Mouse (Mus musculus) liver, postnatal 0 days (tissue): ENCODE measurements around the gene Tcf21. TPM values are rescaled to one million over a fixed set of nuclear protein-coding genes. Genes with fewer than 3 reads are reported as not detected.

Experiments used
- ATAC-seq: fragments of 200-750 bp; cut with Nextera tagmentation; 2 replicates; pipeline ENCODE4 v1.8.0; 2017; ENCODE audit warnings: mild to moderate bottlenecking, moderate library complexity
- DNase-seq: peaks from one replicate; pipeline ENCODE4 v3.0.0-alpha.2; 2016
- H3K27ac ChIP-seq: fragments of 300-500 bp; sonication (generic); 2 replicates; pipeline ENCODE4 v1.5.1; 2014; ENCODE audit warnings: antibody characterized with exemption, moderate library complexity, mild to moderate bottlenecking, low read depth
- H3K27me3 ChIP-seq: fragments of 300-500 bp; sonication (generic); 2 replicates; pipeline ENCODE4 v1.6.1; 2014; ENCODE audit warnings: low read length, control low read depth, mixed read lengths; ENCODE audit not compliant: insufficient read depth
- H3K36me3 ChIP-seq: fragments of 300-500 bp; sonication (generic); replicated peaks from 2 replicates; pipeline ENCODE4 v1.6.1; 2014; ENCODE audit warnings: mild to moderate bottlenecking, control low read depth, low read length, moderate library complexity, mixed read lengths; ENCODE audit not compliant: insufficient read depth
- H3K4me1 ChIP-seq: fragments of 300-500 bp; sonication (generic); 2 replicates; pipeline ENCODE4 v1.6.1; 2014; ENCODE audit warnings: antibody characterized with exemption, mild to moderate bottlenecking, control low read depth; ENCODE audit not compliant: insufficient read depth
- H3K4me2 ChIP-seq: fragments of 300-500 bp; sonication (generic); 2 replicates; pipeline ENCODE4 v1.6.1; 2014; ENCODE audit warnings: low read depth, mild to moderate bottlenecking, low read length, moderate library complexity, mixed read lengths
- H3K4me3 ChIP-seq: fragments of 300-500 bp; sonication (generic); 2 replicates; pipeline ENCODE4 v1.5.1; 2014; ENCODE audit warnings: low read depth, low read length
- H3K9ac ChIP-seq: fragments of 300-500 bp; sonication (generic); replicated peaks from 2 replicates; pipeline ENCODE4 v1.6.1; 2014; ENCODE audit warnings: mild to moderate bottlenecking, moderate library complexity
- H3K9me3 ChIP-seq: fragments of 300-500 bp; sonication (generic); 2 replicates; pipeline ENCODE4 v1.6.1; 2016; ENCODE audit warnings: mild to moderate bottlenecking, control low read depth, low read length, mixed read lengths
- CTCF ChIP-seq: sonication (generic); IDR thresholded peaks from 2 replicates; pipeline ENCODE4 v1.5.1; 2016; ENCODE audit warnings: antibody characterized with exemption, low read depth
- EP300 ChIP-seq: IDR thresholded peaks from 2 replicates; pipeline ENCODE4 v1.6.1; 2016; ENCODE audit warnings: antibody characterized with exemption, low read depth, mild to moderate bottlenecking
- whole genome bisulfite sequencing: fragments of 180-500 bp; shearing (Covaris S2); extraction: QIAGEN DNeasy Blood & Tissue Kit; methylation state at CpG from one replicate; pipeline ENCODE4 v1.1.7; 2014; ENCODE audit not compliant: insufficient replicate concordance; 5-methylcytosine and 5-hydroxymethylcytosine counted together
- polyA plus RNA-seq: library from polyadenylated mRNA; unstranded; fragments of >200 nt; fragmentation: Nextera tagmentation; extraction: Ambion mirVana; gene quantifications from 2 replicates; pipeline ENCODE4 v1.2.1, GENCODE M21; 2015

Tcf21 gene
- polyA plus RNA-seq, 1 experiment from 2014 or later = 12.9 TPM

DNA sequence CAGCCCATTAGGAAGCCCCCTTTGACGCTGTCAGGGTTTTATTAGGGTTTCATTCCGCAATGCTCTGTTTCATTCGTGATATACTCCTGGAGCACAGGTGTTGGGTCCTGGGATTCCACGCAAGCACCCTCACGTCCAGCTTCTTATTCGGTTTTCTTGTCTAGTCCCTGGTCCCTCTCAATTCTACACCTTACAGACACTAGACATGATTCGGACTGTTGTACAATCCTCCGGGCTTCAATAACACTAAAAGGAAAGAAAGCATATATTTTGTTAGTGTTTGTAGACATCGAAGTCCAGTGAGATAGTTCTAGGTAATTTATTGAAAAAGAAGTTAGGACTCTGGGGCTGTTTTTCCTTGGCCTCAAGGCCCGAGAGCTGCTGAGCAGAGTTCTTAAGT, 24.8 kb upstream of the Tcf21 start:
- Histone ChIP-seq H3K27me3 (peaks cover 43% of the 10 kb centered on the region), H3K9ac (no peak overlapping the region), H3K27ac (no peak overlapping the region), H3K9me3 (no peaks in the 10 kb centered on the region), H3K4me2 (no peak overlapping the region), H3K4me1 (no peaks in the 10 kb centered on the region; the same call in 1 of the 2 replicates), H3K4me3 (no peak overlapping the region), H3K36me3 (no peaks in the 10 kb centered on the region)
- DNase-seq (no peak), ATAC-seq (no peak)
- 30% methylated on average over 10 of the region's 10 CpGs for WGBS
- TF ChIP-seq CTCF (no peak), EP300 (no peak)

DNA sequence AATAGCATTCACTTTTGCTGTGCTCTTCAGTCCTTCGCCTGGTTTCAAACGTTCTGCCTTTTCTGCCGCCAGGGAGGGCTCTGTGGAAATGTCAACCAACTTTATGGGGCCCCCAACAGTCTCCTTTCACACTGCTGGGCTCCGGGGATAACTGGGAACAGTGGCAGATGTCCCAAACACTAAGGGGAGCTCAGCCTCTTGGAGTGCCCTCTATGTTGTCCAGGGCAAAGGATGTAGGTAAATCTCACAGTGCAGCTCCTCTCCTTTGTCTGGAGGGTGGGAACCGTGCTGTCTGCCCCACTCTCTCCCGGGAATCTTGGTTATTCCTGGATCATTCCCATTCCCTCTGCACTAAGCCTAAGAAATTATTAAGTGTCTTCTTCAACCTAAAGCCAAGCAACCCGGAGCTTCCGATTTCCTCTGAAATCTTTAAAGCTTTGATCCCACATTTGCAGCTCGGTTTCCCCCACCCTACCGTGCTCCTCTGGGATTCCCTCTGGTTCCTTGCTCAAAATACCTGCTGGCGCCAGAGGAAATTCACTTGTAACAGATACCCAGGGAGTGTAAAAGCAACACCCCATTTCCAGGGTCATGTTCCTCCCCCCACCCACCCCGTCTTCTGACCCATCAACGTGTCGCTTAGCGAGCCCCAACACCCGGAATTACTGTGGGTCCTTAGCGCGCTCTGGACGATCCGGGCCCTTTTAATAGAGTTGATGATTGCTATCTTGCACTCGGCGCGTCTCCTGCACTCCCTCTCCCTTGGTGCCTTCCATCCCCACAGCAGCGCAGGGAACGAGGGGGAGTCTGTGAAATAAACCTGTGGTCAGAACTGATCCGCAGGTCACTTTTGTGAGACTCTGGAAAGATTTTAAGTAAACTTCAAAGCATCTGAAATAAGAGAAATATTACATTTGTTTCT, 23.7 kb upstream of the Tcf21 start:
- DNase-seq (no peak), ATAC-seq (no peak)
- 2% methylated on average over 26 of the region's 26 CpGs for WGBS
- Histone ChIP-seq H3K4me2 (no peak overlapping the region), H3K9me3 (no peaks in the 10 kb centered on the region), H3K27ac (no peak overlapping the region), H3K4me1 (no peaks in the 10 kb centered on the region; the same call in 1 of the 2 replicates), H3K4me3 (no peak overlapping the region), H3K27me3 (peaks cover 46% of the 10 kb centered on the region), H3K36me3 (no peaks in the 10 kb centered on the region), H3K9ac (no peak overlapping the region)
- no peak for TF ChIP-seq CTCF
- TF ChIP-seq EP300 = no peak

DNA sequence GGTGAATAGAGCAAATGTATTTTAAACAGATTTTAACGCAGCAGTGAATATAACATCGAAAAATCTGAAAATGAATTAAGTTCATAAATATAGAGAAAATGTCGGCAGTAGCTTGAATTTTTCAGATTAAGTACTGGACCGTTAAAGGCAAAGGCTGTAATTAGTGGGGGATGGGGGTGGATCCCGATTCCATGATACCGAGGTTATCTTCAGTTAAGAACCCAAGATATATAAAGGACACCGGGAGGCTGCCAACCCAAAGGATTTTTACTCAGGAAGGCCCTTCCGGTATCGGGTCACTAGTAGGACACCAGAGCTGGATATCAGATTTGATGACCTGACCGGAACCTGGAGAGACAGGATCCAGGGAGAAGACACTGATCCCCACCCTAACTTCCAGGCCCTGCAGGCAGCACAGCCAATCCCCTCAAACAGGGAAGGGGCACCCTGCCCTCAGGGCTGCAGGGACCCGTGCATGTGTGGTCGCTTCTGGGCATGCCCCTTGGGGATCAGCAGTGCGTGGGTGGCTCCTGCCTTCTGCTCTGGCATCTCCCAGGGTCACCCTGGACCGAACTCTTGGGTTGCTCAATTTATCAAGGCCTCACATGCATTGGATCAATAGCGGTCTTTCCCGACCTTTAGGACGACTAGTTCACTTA, 22.9 kb upstream of the Tcf21 start:
- ATAC-seq = peak; percentile 44; the same call in 1 of the 2 replicates
- no peak overlapping the region for H3K4me3 ChIP-seq
- H3K27ac ChIP-seq = no peak overlapping the region
- H3K9ac ChIP-seq = no peak overlapping the region
- H3K9me3 ChIP-seq = no peaks in the 10 kb centered on the region
- peaks cover 46% of the 10 kb centered on the region for H3K27me3 ChIP-seq
- H3K4me1 ChIP-seq = no peaks in the 10 kb centered on the region; the same call in 1 of the 2 replicates
- no peak overlapping the region for H3K4me2 ChIP-seq
- TF ChIP-seq EP300 (no peak), CTCF (no peak)
- peak; percentile 24 for DNase-seq
- WGBS = 7% methylated on average over 17 of the region's 17 CpGs
- H3K36me3 ChIP-seq = no peaks in the 10 kb centered on the region

DNA sequence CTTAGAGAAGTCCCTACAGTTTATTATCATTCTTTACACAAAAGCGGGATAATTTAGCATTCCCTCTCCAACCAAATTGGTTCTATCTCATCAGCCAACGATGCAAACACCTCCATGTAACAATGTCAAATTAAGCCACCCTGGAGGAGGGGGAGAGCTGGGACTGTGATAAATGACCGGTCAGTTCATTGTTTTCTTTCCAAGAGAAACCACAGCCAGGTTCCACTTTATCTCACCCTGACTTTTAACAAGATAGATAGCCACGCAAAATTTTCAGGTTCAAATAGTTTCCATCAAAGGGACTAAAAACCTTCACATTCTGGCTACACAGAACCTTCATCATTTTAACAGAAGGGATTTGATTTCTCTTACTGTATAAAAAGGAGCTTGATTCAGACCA, 22.1 kb upstream of the Tcf21 start:
- Histone ChIP-seq H3K36me3 (no peaks in the 10 kb centered on the region), H3K27me3 (peaks cover 46% of the 10 kb centered on the region), H3K9ac (no peak overlapping the region), H3K4me1 (no peaks in the 10 kb centered on the region; the same call in 1 of the 2 replicates), H3K4me3 (no peak overlapping the region), H3K27ac (no peak overlapping the region), H3K9me3 (no peaks in the 10 kb centered on the region), H3K4me2 (no peak overlapping the region)
- 13% methylated on average over 4 of the region's 4 CpGs for WGBS
- ATAC-seq = no peak
- no peak for TF ChIP-seq CTCF
- no peak for TF ChIP-seq EP300
- no peak for DNase-seq

DNA sequence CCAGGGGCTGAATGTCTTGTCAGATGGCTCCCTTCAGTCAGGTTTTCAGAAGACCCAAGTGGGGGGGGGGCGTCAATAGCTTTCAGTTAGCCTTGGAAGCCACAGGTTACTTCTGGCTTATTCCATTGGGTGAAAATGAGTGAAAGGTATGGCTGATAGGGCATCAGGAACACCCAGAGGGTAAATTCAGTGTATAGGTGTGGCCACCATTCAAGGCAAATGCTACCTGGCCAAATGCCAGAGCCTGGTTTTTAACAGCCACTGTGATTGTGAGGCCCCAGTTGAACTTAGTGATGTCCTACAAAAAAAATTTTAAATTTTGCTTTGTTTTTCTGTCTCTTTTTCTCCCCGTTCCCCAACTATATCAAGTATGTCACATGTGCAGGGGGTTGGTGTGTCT, 6.3 kb upstream of the Tcf21 start:
- Histone ChIP-seq H3K27ac (no peak overlapping the region), H3K9me3 (no peaks in the 10 kb centered on the region), H3K27me3 (peaks cover 5% of the 10 kb centered on the region; the same call in 1 of the 2 replicates), H3K4me2 (no peak overlapping the region), H3K36me3 (no peaks in the 10 kb centered on the region), H3K4me3 (no peak overlapping the region), H3K9ac (no peak overlapping the region), H3K4me1 (no peaks in the 10 kb centered on the region)
- TF ChIP-seq EP300 = no peak
- no peak for TF ChIP-seq CTCF
- DNase-seq (no peak), ATAC-seq (no peak)
- WGBS = 71% methylated on average over 2 of the region's 2 CpGs

DNA sequence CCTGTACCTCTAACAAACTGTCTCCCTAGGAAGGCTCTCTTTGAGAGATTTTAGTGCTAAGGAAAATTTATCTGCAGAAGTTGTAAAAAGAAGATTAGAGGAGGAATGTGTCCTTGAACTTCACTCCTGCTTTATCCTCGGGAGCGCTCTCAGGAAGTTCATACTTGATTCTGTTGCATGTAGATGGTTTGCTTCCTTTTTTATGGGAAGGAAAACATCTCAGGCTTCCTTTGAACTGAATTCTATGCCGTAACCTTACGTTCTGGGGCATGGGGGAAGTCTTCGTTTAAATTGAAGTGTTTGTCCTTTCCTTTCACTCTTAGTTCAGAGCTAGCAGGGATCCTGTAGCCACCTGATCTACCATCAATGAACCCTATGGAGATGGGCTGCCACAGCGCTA, 2.9 kb upstream of the Tcf21 start:
- H3K9me3 ChIP-seq = no peaks in the 10 kb centered on the region
- 18% methylated on average over 6 of the region's 6 CpGs for WGBS
- H3K4me3 ChIP-seq = no peak overlapping the region
- no peak overlapping the region for H3K27ac ChIP-seq
- peaks cover 34% of the 10 kb centered on the region for H3K27me3 ChIP-seq
- TF ChIP-seq CTCF = no peak
- DNase-seq (no peak), ATAC-seq (no peak)
- no peak overlapping the region for H3K9ac ChIP-seq
- no peak overlapping the region for H3K4me2 ChIP-seq
- no peaks in the 10 kb centered on the region for H3K4me1 ChIP-seq
- no peaks in the 10 kb centered on the region for H3K36me3 ChIP-seq
